Mouse (Mus musculus): ENCODE measurements around the gene Plekha6. TPM values are rescaled to one million over a fixed set of nuclear protein-coding genes. Genes with fewer than 3 reads are reported as not detected.

Plekha6 gene
- polyA plus RNA-seq, 1 experiment from 2014 or later, result 19.8 TPM

- H3K4me3 ChIP-seq (ENCODE audit: low read depth, low read length), result no peak overlapping the region
- H3K4me1 ChIP-seq (ENCODE audit: control insufficient read depth, insufficient read depth, low read length), result no peaks in the 10 kb centered on the region
- H3K9me3 ChIP-seq (ENCODE audit: control insufficient read depth, low read depth, low read length), result no peaks in the 10 kb centered on the region
- no peaks in the 10 kb centered on the region for H3K27me3 ChIP-seq (ENCODE audit: control insufficient read depth, insufficient read depth, low read length)
- H3K27ac ChIP-seq (ENCODE audit: low read length), result no peak overlapping the region
- no peak overlapping the region for H3K9ac ChIP-seq (replicated peaks; ENCODE audit: low read depth, low read length)
- ATAC-seq (ENCODE audit: insufficient number of reproducible peaks, insufficient read depth, low FRiP score, low read depth), result no peak
- no peaks in the 10 kb centered on the region for H3K36me3 ChIP-seq (ENCODE audit: control insufficient read depth, insufficient read depth, low read length)
- no peak overlapping the region for H3K4me2 ChIP-seq (replicated peaks; ENCODE audit: low read depth, low read length)
- WGBS, result 81% methylated on average over 2 of the region's 2 CpGs
These were observed 180.3 kb downstream of the Plekha6 start for GRCm38 (mm10) chr1:133344357-133344756.

GRCm38 (mm10) chr1:133346531-133346930 lies 182.5 kb downstream of the Plekha6 start:
- no peak for ATAC-seq (ENCODE audit: insufficient number of reproducible peaks, insufficient read depth, low FRiP score, low read depth)
- H3K36me3 ChIP-seq (ENCODE audit: control insufficient read depth, insufficient read depth, low read length), result no peaks in the 10 kb centered on the region
- no peak overlapping the region for H3K27ac ChIP-seq (ENCODE audit: low read length)
- no peak overlapping the region for H3K4me3 ChIP-seq (ENCODE audit: low read depth, low read length)
- no peaks in the 10 kb centered on the region for H3K9me3 ChIP-seq (ENCODE audit: control insufficient read depth, low read depth, low read length)
- H3K4me2 ChIP-seq (replicated peaks; ENCODE audit: low read depth, low read length), result no peak overlapping the region
- H3K4me1 ChIP-seq (ENCODE audit: control insufficient read depth, insufficient read depth, low read length), result no peaks in the 10 kb centered on the region
- H3K9ac ChIP-seq (replicated peaks; ENCODE audit: low read depth, low read length), result no peak overlapping the region
- no peaks in the 10 kb centered on the region for H3K27me3 ChIP-seq (ENCODE audit: control insufficient read depth, insufficient read depth, low read length)
- WGBS, result 79% methylated on average over 9 of the region's 9 CpGs

- WGBS, result 66% methylated on average over 3 of the region's 3 CpGs
- Histone ChIP-seq H3K36me3 (ENCODE audit: control insufficient read depth, insufficient read depth, low read length) (no peaks in the 10 kb centered on the region), H3K4me3 (ENCODE audit: low read depth, low read length) (no peak overlapping the region), H3K27ac (ENCODE audit: low read length) (no peak overlapping the region), H3K9me3 (ENCODE audit: control insufficient read depth, low read depth, low read length) (no peaks in the 10 kb centered on the region), H3K4me1 (ENCODE audit: control insufficient read depth, insufficient read depth, low read length) (no peaks in the 10 kb centered on the region), H3K27me3 (ENCODE audit: control insufficient read depth, insufficient read depth, low read length) (no peaks in the 10 kb centered on the region), H3K9ac (replicated peaks; ENCODE audit: low read depth, low read length) (no peak overlapping the region), H3K4me2 (replicated peaks; ENCODE audit: low read depth, low read length) (no peak overlapping the region)
- no peak for ATAC-seq (ENCODE audit: insufficient number of reproducible peaks, insufficient read depth, low FRiP score, low read depth)
These were observed 183.2 kb downstream of the Plekha6 start for GRCm38 (mm10) chr1:133347226-133347625.

- no peak overlapping the region for H3K4me2 ChIP-seq (replicated peaks; ENCODE audit: low read depth, low read length)
- H3K4me3 ChIP-seq (ENCODE audit: low read depth, low read length), result no peak overlapping the region
- WGBS, result 59% methylated on average over 11 of the region's 11 CpGs
- H3K9me3 ChIP-seq (ENCODE audit: control insufficient read depth, low read depth, low read length), result no peaks in the 10 kb centered on the region
- no peak overlapping the region for H3K9ac ChIP-seq (replicated peaks; ENCODE audit: low read depth, low read length)
- no peaks in the 10 kb centered on the region for H3K4me1 ChIP-seq (ENCODE audit: control insufficient read depth, insufficient read depth, low read length)
- H3K27me3 ChIP-seq (ENCODE audit: control insufficient read depth, insufficient read depth, low read length), result no peaks in the 10 kb centered on the region
- H3K36me3 ChIP-seq (ENCODE audit: control insufficient read depth, insufficient read depth, low read length), result no peaks in the 10 kb centered on the region
- ATAC-seq (ENCODE audit: insufficient number of reproducible peaks, insufficient read depth, low FRiP score, low read depth), result no peak
- no peak overlapping the region for H3K27ac ChIP-seq (ENCODE audit: low read length)
These were observed 183.9 kb downstream of the Plekha6 start for GRCm38 (mm10) chr1:133347693-133348520.

- no peaks in the 10 kb centered on the region for H3K36me3 ChIP-seq (ENCODE audit: control insufficient read depth, insufficient read depth, low read length)
- no peak within 1 kb of the TSS for H3K9ac ChIP-seq (replicated peaks; ENCODE audit: low read depth, low read length)
- WGBS, result 89% methylated on average over 1 of the region's 1 CpGs
- no peak within 1 kb of the TSS for H3K4me3 ChIP-seq (ENCODE audit: low read depth, low read length)
- H3K27me3 ChIP-seq (ENCODE audit: control insufficient read depth, insufficient read depth, low read length), result no peaks in the 10 kb centered on the region
- no peak for ATAC-seq (ENCODE audit: insufficient number of reproducible peaks, insufficient read depth, low FRiP score, low read depth)
- no peaks in the 10 kb centered on the region for H3K9me3 ChIP-seq (ENCODE audit: control insufficient read depth, low read depth, low read length)
- H3K27ac ChIP-seq (ENCODE audit: low read length), result no peak within 1 kb of the TSS
- no peak within 1 kb of the TSS for H3K4me2 ChIP-seq (replicated peaks; ENCODE audit: low read depth, low read length)
- no peaks in the 10 kb centered on the region for H3K4me1 ChIP-seq (ENCODE audit: control insufficient read depth, insufficient read depth, low read length)
These were observed 186.2 kb downstream of the Plekha6 start, which contains the start of gene Ren1 for GRCm38 (mm10) chr1:133350210-133350609. Ren1 (plus strand) TSS chr1:133350510.

GRCm38 (mm10) chr1:133351762-133352161 lies 187.8 kb downstream of the Plekha6 start:
- 59% methylated on average over 9 of the region's 9 CpGs for WGBS
- H3K4me2 ChIP-seq (replicated peaks; ENCODE audit: low read depth, low read length), result no peak overlapping the region
- H3K9me3 ChIP-seq (ENCODE audit: control insufficient read depth, low read depth, low read length), result no peaks in the 10 kb centered on the region
- H3K9ac ChIP-seq (replicated peaks; ENCODE audit: low read depth, low read length), result no peak overlapping the region
- no peak overlapping the region for H3K27ac ChIP-seq (ENCODE audit: low read length)
- H3K4me1 ChIP-seq (ENCODE audit: control insufficient read depth, insufficient read depth, low read length), result no peaks in the 10 kb centered on the region
- no peaks in the 10 kb centered on the region for H3K27me3 ChIP-seq (ENCODE audit: control insufficient read depth, insufficient read depth, low read length)
- ATAC-seq (ENCODE audit: insufficient number of reproducible peaks, insufficient read depth, low FRiP score, low read depth), result no peak
- H3K4me3 ChIP-seq (ENCODE audit: low read depth, low read length), result no peak overlapping the region
- H3K36me3 ChIP-seq (ENCODE audit: control insufficient read depth, insufficient read depth, low read length), result no peaks in the 10 kb centered on the region

Other genes with a start within 250 kb of the Plekha6 start
- 69.7 and 71.6 TPM in 2 replicates for gene Mdm4, start 133.6 kb upstream of the Plekha6 start, polyA plus RNA-seq (2014; fragmentation: Nextera tagmentation; extraction: Ambion mirVana)
- gene Pik3c2b, start 118.5 kb upstream of the Plekha6 start, polyA plus RNA-seq (2014; fragmentation: Nextera tagmentation; extraction: Ambion mirVana), result 10.7 and 13.8 TPM in 2 replicates
- gene Ppp1r15b, start 33.1 kb upstream of the Plekha6 start, polyA plus RNA-seq (2014; fragmentation: Nextera tagmentation; extraction: Ambion mirVana), result 43.2 and 45.4 TPM in 2 replicates
- 1.5 and 2.8 TPM in 2 replicates for gene Golt1a, start 145.6 kb downstream of the Plekha6 start, polyA plus RNA-seq (2014; fragmentation: Nextera tagmentation; extraction: Ambion mirVana)
- not detected in 2 replicates for gene Kiss1, start 157.7 kb downstream of the Plekha6 start, polyA plus RNA-seq (2014; fragmentation: Nextera tagmentation; extraction: Ambion mirVana)
- gene Ren1, start 186.3 kb downstream of the Plekha6 start, polyA plus RNA-seq (2014; fragmentation: Nextera tagmentation; extraction: Ambion mirVana), result 1.4 and 2.6 TPM in 2 replicates
- 4.9 and 5.6 TPM in 2 replicates for gene Etnk2, start 199.4 kb downstream of the Plekha6 start, polyA plus RNA-seq (2014; fragmentation: Nextera tagmentation; extraction: Ambion mirVana)